Mouse (Mus musculus) CD8-positive naive resting alpha-beta T cell, adult 2 months (primary cell): ENCODE results near the gene Pou2f3.

Experiments used
- DNase-seq, 2 experiments: peaks; one replicate each; pipeline ENCODE4 v3.0.0; 2022; ENCODE audit warnings: low read depth in 2 of 2, low spot score in 2 of 2

Gene Pou2f3

GRCm38 (mm10) chr9:43210190-43210682, at the start of gene Pou2f3:
TSS of gene Pou2f3 (minus strand) at chr9:43210369.
- DNase-seq = no peak

GRCm38 (mm10) chr9:43253271-43253681, 43.1 kb upstream of the Pou2f3 start:
- DNase-seq = no peak

GRCm38 (mm10) chr9:43252790-43253189, 42.6 kb upstream of the Pou2f3 start:
- DNase-seq = no peak

GRCm38 (mm10) chr9:43251786-43252185, 41.6 kb upstream of the Pou2f3 start:
- DNase-seq = no peak

- no peak for DNase-seq
Observed at GRCm38 (mm10) chr9:43246738-43247180, 36.6 kb upstream of the Pou2f3 start.

- DNase-seq = no peak
Observed at GRCm38 (mm10) chr9:43245801-43246570, 35.8 kb upstream of the Pou2f3 start.

GRCm38 (mm10) chr9:43242432-43242831, 32.3 kb upstream of the Pou2f3 start:
- DNase-seq = no peak

- no peak for DNase-seq
Observed at GRCm38 (mm10) chr9:43241970-43242369, 31.8 kb upstream of the Pou2f3 start.

- DNase-seq = no peak
Observed at GRCm38 (mm10) chr9:43241291-43241690, 31.1 kb upstream of the Pou2f3 start.

GRCm38 (mm10) chr9:43240594-43240900, 30.4 kb upstream of the Pou2f3 start:
- DNase-seq = no peak

- peak in 1 of 2 experiments; percentile 2 for DNase-seq
Observed at GRCm38 (mm10) chr9:43239712-43240593, 29.8 kb upstream of the Pou2f3 start, which contains the start of gene Oaf. TSS of gene Oaf (minus strand) at chr9:43239911.

- DNase-seq = no peak
Observed at GRCm38 (mm10) chr9:43238631-43239545, 28.7 kb upstream of the Pou2f3 start.

GRCm38 (mm10) chr9:43238167-43238566, 28.0 kb upstream of the Pou2f3 start:
- no peak for DNase-seq

GRCm38 (mm10) chr9:43237111-43237775, 27.1 kb upstream of the Pou2f3 start:
- DNase-seq = no peak

- no peak for DNase-seq
Observed at GRCm38 (mm10) chr9:43236576-43236975, 26.4 kb upstream of the Pou2f3 start.

GRCm38 (mm10) chr9:43236106-43236505, 25.9 kb upstream of the Pou2f3 start:
- no peak for DNase-seq

GRCm38 (mm10) chr9:43235336-43235735, 25.2 kb upstream of the Pou2f3 start:
- no peak for DNase-seq

- no peak for DNase-seq
Observed at GRCm38 (mm10) chr9:43234496-43234895, 24.3 kb upstream of the Pou2f3 start.

GRCm38 (mm10) chr9:43233515-43233914, 23.3 kb upstream of the Pou2f3 start:
- no peak for DNase-seq

- no peak for DNase-seq
Observed at GRCm38 (mm10) chr9:43233044-43233443, 22.9 kb upstream of the Pou2f3 start.
